Mouse (Mus musculus) myocyte (in vitro differentiated cells): ENCODE data around the gene Ypel4.
A peak's percentile ranks its signal among the peaks of the same experiment; 100 is the strongest.

Experiments
- CEBPB ChIP-seq: IDR thresholded peaks from 2 replicates; pipeline ENCODE4 v1.6.1; 2011; ENCODE audit warnings: mild to moderate bottlenecking, moderate library complexity; ENCODE audit not compliant: poor library complexity, insufficient read depth, severe bottlenecking
- MAX ChIP-seq: IDR thresholded peaks from one replicate; pipeline ENCODE4 v1.6.1; 2011; ENCODE audit warnings: low read depth, mild to moderate bottlenecking, control low read depth
- MYOD1 ChIP-seq, 3 experiments: IDR thresholded peaks; one replicate each; pipeline ENCODE4 v1.6.1; 2011; ENCODE audit warnings: control low read depth in 2 of 3, low read depth in 2 of 3, mild to moderate bottlenecking in 2 of 3, moderate library complexity in 1 of 3; ENCODE audit not compliant: insufficient read length in 2 of 3, control insufficient read depth in 1 of 3
- POLR2A ChIP-seq: IDR thresholded peaks from one replicate; pipeline ENCODE4 v1.6.1; 2011; ENCODE audit warnings: low read depth, mild to moderate bottlenecking, control low read depth, moderate library complexity; ENCODE audit not compliant: insufficient read length
- POLR2AphosphoS2 ChIP-seq: IDR thresholded peaks from one replicate; pipeline ENCODE4 v1.6.1; 2011; ENCODE audit warnings: low read depth, control low read depth; ENCODE audit not compliant: insufficient read length
- TCF12 ChIP-seq: IDR thresholded peaks from one replicate; pipeline ENCODE4 v1.6.1; 2011; ENCODE audit warnings: mild to moderate bottlenecking, control low read depth; ENCODE audit not compliant: poor library complexity, insufficient read depth, severe bottlenecking
- USF1 ChIP-seq: IDR thresholded peaks from one replicate; pipeline ENCODE4 v1.6.1; 2011; ENCODE audit warnings: low read depth, mild to moderate bottlenecking, control low read depth, moderate library complexity

- TF ChIP-seq POLR2A (no peak), CEBPB (no peak), MAX (no peak), TCF12 (no peak), POLR2AphosphoS2 (peak; percentile 43), USF1 (no peak), MYOD1 (IDR thresholded peaks at IDR 0.05; ENCODE audit: control insufficient read depth in 1 of 3, insufficient read length in 2 of 3, low read depth in 2 of 3) (peak in 2 of 3 experiments; percentile 64 to 70)
Measured at GRCm38 (mm10) chr2:84734351-84734864, 550 bp downstream of the Ypel4 start.
